Mouse (Mus musculus) G1E (cell line): Measurements from ENCODE around the gene Fam198b. TPM values are rescaled to one million over a fixed set of nuclear protein-coding genes. Genes with fewer than 3 reads are reported as not detected.
A peak's percentile ranks its signal among the peaks of the same experiment; 100 is the strongest.

Experiments
- ATAC-seq: 2 replicates; pipeline ENCODE4 v1.8.0; 2016; ENCODE audit warnings: mild to moderate bottlenecking; ENCODE audit not compliant: insufficient number of reproducible peaks, poor library complexity, low FRiP score, severe bottlenecking; ENCODE audit errors: extremely low read depth
- DNase-seq: peaks from one replicate; pipeline ENCODE4 v3.0.0; 2012; ENCODE audit warnings: low spot score
- H3K27me3 ChIP-seq: 2 replicates; pipeline ENCODE4 v1.6.1; 2012; ENCODE audit warnings: mild to moderate bottlenecking, low read length, inconsistent platforms; ENCODE audit not compliant: insufficient read depth
- H3K36me3 ChIP-seq: replicated peaks from 2 replicates; pipeline ENCODE3; 2012; ENCODE audit warnings: mild to moderate bottlenecking, inconsistent platforms
- H3K4me1 ChIP-seq: 2 replicates; pipeline ENCODE4 v1.6.1; 2012; ENCODE audit warnings: low read depth, low read length, inconsistent platforms, mixed read lengths; ENCODE audit not compliant: insufficient read depth
- H3K4me3 ChIP-seq: 2 replicates; pipeline ENCODE4 v1.5.1; 2012; ENCODE audit warnings: low read depth, mild to moderate bottlenecking, inconsistent platforms, low read length, moderate library complexity, mixed read lengths
- H3K9me3 ChIP-seq: replicated peaks from 2 replicates; pipeline ENCODE4 v1.6.1; 2012; ENCODE audit warnings: inconsistent platforms
- CTCF ChIP-seq: IDR thresholded peaks from 2 replicates; pipeline ENCODE4 v1.5.1; 2012; ENCODE audit warnings: low read depth, low read length, inconsistent platforms, mixed read lengths
- GATA1 ChIP-seq: IDR thresholded peaks from 2 replicates; pipeline ENCODE4 v1.6.1; 2012; ENCODE audit warnings: borderline replicate concordance, low read length, inconsistent platforms, mixed read lengths
- GATA2 ChIP-seq: IDR thresholded peaks from 2 replicates; pipeline ENCODE4 v1.6.1; 2012; ENCODE audit warnings: low read depth, low read length, inconsistent platforms, borderline replicate concordance
- POLR2AphosphoS5 ChIP-seq: IDR thresholded peaks from 2 replicates; pipeline ENCODE4 v1.6.1; 2012; ENCODE audit warnings: low read depth, low read length, inconsistent platforms; ENCODE audit not compliant: insufficient replicate concordance
- TAL1 ChIP-seq: conservative IDR thresholded peaks from 2 replicates; pipeline ENCODE4 v1.6.1; 2012; ENCODE audit warnings: low read depth, low read length, inconsistent platforms, mixed read lengths
- polyA plus RNA-seq: library from polyadenylated mRNA; stranded (reverse); fragments of >175 nt; gene quantifications from 2 replicates; pipeline ENCODE4 v1.2.3, GENCODE M21; 2012
- total RNA-seq, 2 experiments: library from RNA; stranded (forward) in 1 of 2; stranded (reverse) in 1 of 2; fragments of 200-1000 nt in 1 of 2; fragments of >200 nt in 1 of 2; fragmentation: Nextera tagmentation in 1 of 2; gene quantifications; 2 replicates each; pipeline ENCODE4 v1.2.3; 2014 to 2017

The Fam198b gene
- total RNA-seq (2014; fragmentation: Nextera tagmentation): 102 and 117 TPM in 2 replicates
- 182 and 207 TPM in 2 replicates for total RNA-seq (2017)
- 3.2 and 3.6 TPM in 2 replicates for polyA plus RNA-seq

DNA sequence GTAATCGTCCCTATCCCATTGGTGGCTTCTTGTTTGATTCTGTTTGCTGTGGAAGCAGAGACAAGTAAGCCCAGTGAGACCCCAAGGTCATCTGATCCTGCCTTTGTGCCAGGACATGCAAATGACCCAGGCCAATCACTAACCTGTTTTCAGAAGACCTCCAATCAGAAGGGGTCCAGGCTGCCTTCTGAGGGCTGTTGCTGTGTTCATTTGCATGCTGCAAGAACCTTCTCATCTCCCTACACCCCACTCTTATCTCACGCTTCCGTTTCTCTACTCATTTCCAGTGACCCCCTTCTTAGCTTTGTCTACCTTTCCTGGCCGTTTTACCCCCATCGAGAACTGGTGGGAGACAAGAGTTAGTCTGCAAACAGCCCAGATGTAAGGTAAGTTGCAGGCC lies at the start of gene Fam198b:
Fam198b (plus strand) TSS at position 229 of the 400 bp plus-strand sequence.
- ATAC-seq (peak; percentile 85), DNase-seq (peak; percentile 77)
- peaks cover 32% of the 10 kb centered on the region for H3K36me3 ChIP-seq
- no peaks in the 10 kb centered on the region for H3K9me3 ChIP-seq
- peaks cover 3% of the 10 kb centered on the region; the same call in 1 of the 2 replicates for H3K27me3 ChIP-seq
- TF ChIP-seq GATA2: no peak
- TF ChIP-seq GATA1: no peak
- no peak for TF ChIP-seq TAL1
- TF ChIP-seq CTCF: no peak
- TF ChIP-seq POLR2AphosphoS5: no peak
- H3K4me1 ChIP-seq: peaks cover 52% of the 10 kb centered on the region
- peak within 1 kb of the TSS; percentile 70 for H3K4me3 ChIP-seq

DNA sequence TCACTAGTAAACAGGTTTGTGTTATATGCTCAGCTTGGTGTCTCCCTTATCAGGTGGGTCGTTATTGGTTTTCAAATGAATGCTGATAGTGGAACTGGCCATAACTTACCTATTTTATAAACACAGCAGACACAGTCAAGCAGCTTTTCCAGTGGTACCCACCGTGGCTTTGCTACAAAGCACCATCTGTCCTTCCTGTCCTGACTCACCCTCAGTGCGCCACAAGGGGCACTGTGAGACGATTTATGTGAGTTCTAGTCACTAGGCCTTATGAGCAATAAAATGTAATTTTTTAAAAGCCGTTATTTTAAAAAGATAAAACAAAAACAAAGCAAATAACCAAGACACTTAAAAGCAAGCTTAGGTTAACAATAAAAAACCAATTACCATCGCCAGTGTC lies 45.6 kb upstream of the Fam198b start:
- Histone ChIP-seq H3K27me3 (no peaks in the 10 kb centered on the region), H3K4me3 (no peak overlapping the region), H3K36me3 (peaks cover 47% of the 10 kb centered on the region), H3K4me1 (peaks cover 21% of the 10 kb centered on the region), H3K9me3 (no peaks in the 10 kb centered on the region)
- TF ChIP-seq GATA2 (no peak), CTCF (no peak), TAL1 (no peak), GATA1 (no peak), POLR2AphosphoS5 (no peak)
- DNase-seq (no peak), ATAC-seq (no peak)

DNA sequence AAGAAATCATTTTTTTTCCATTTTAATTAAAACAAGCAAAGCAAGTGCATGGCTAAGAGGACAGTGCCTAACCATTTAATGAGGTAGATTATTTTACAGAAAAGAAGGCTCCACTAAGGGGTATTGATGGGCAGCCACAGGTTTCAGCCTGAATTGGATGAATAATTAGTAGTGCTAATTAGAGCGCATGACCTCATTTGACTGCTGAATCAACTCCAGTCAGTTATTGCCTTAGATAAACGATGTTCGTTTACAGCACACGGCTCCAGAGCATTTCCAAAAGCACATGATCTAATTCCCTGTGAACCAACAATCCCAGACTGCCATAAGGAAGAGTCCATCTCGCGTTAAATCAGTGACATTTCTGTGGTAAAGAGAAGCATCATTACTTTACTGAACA lies 42.9 kb upstream of the Fam198b start:
- peak overlapping the region; percentile 78 for H3K4me3 ChIP-seq
- ATAC-seq: no peak
- H3K4me1 ChIP-seq: peaks cover 47% of the 10 kb centered on the region
- TF ChIP-seq GATA2 (no peak), POLR2AphosphoS5 (no peak), GATA1 (no peak), TAL1 (no peak), CTCF (no peak)
- no peaks in the 10 kb centered on the region for H3K27me3 ChIP-seq
- H3K36me3 ChIP-seq: peaks cover 25% of the 10 kb centered on the region
- no peaks in the 10 kb centered on the region for H3K9me3 ChIP-seq
- no peak for DNase-seq

DNA sequence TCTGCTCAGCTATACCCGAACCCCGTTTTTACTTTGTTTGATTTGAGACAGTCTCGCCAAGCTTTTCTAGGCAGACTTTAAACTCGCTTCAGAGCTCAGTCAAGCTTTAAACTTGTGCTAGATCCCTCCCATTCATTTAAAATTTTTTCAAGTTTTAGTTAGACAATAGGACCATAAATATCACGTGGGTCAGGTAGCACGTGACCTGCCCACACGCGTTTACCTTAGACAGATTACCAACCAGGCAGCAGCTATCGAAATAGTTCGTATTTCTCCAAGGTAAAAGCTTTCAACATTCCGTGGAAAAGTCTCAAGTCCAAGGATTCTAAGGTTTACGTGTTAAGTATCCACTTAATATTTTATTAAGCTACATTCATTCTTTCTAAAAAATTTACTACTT lies 42.2 kb upstream of the Fam198b start:
- ATAC-seq (peak; percentile 45), DNase-seq (peak; percentile 39)
- no peaks in the 10 kb centered on the region for H3K27me3 ChIP-seq
- TF ChIP-seq TAL1 (no peak), GATA2 (no peak), CTCF (no peak), POLR2AphosphoS5 (no peak), GATA1 (no peak)
- peak overlapping the region; percentile 78 for H3K4me3 ChIP-seq
- H3K4me1 ChIP-seq: peaks cover 53% of the 10 kb centered on the region
- H3K9me3 ChIP-seq: no peaks in the 10 kb centered on the region
- peaks cover 18% of the 10 kb centered on the region for H3K36me3 ChIP-seq

DNA sequence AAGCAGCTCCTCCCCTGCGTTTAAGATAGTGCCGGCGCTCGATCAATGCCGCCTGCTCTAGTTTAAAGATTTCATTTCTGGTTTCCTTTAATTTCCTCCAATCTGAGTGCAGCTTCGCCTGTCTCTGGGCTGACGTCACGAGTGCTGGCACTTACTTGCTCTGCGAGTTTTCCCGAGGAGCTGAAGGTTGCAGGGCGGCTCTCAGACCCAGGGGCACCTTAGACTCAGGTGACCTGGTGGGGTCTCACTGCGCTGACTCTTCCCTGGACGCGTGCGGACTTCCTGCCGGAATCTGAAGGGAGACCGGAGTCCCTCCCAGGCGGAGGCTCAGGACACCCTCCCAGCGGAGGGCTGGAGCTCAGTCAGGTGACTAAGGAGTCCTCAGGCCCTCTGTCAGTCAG lies 41.7 kb upstream of the Fam198b start:
- peaks cover 14% of the 10 kb centered on the region for H3K36me3 ChIP-seq

DNA sequence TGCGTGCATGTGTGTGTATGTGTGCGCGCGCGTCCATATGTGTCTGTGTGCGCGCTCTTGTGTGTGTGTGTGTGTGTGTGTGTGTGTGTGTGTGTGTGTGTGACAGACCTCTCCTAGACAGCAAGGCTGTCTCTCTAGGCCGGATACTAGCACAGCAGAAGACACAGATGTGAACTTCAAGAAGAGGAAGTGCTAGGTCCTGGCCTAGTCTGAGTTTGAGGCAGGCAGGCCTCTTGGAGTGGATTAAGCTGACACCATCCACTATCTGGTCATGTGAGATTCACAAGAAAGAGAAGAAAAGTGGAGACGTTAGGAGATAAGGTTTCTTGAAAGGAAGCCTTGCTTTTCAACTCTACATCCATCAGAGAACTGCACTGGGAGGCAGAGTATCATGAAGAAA lies 40.3 kb upstream of the Fam198b start:
- Histone ChIP-seq H3K27me3 (no peaks in the 10 kb centered on the region), H3K4me1 (peaks cover 64% of the 10 kb centered on the region), H3K4me3 (peak overlapping the region; percentile 78; the same call in 1 of the 2 replicates), H3K9me3 (no peaks in the 10 kb centered on the region), H3K36me3 (peaks cover 5% of the 10 kb centered on the region)
- peak; percentile 67 for ATAC-seq
- DNase-seq: peak; percentile 35
- TF ChIP-seq GATA1: no peak
- TF ChIP-seq CTCF: no peak
- no peak for TF ChIP-seq TAL1
- TF ChIP-seq GATA2: no peak
- no peak for TF ChIP-seq POLR2AphosphoS5

More for the DNA sequence above, 41.7 kb upstream of the Fam198b start:
- DNase-seq (peak; percentile 50), ATAC-seq (peak; percentile 72)
- TF ChIP-seq CTCF (no peak), GATA2 (no peak), POLR2AphosphoS5 (no peak), TAL1 (no peak), GATA1 (no peak)
- H3K27me3 ChIP-seq: no peaks in the 10 kb centered on the region
- H3K9me3 ChIP-seq: no peaks in the 10 kb centered on the region
- H3K4me3 ChIP-seq: peak overlapping the region; percentile 78
- H3K4me1 ChIP-seq: peaks cover 51% of the 10 kb centered on the region

DNA sequence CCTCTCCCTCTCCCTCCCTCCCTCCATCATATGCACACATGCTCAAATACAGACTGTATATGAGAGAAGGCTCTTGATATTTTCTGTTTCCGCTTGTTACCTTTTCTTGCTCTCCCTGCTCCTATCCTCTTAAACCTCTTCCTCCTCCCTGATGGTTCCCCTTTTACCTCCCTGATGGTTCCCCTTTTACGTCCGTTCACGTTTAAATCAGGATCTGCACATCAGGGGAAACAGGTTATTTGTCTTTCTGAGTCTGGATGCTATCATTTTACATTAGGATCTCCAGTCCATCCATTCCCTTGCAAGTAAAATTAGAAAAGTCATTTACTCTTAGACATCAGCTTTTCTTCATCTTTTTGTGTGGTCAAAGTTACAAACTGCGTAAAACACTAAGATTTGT lies 37.7 kb upstream of the Fam198b start:
- H3K9me3 ChIP-seq: no peaks in the 10 kb centered on the region
- ATAC-seq (no peak), DNase-seq (no peak)
- H3K36me3 ChIP-seq: no peaks in the 10 kb centered on the region
- TF ChIP-seq POLR2AphosphoS5 (no peak), GATA1 (no peak), GATA2 (no peak), CTCF (no peak), TAL1 (no peak)
- peaks cover 83% of the 10 kb centered on the region for H3K4me1 ChIP-seq
- H3K27me3 ChIP-seq: no peaks in the 10 kb centered on the region
- no peak overlapping the region for H3K4me3 ChIP-seq
